Mouse (Mus musculus): ENCODE measurements around the gene Ovgp1.

Gene Ovgp1

DNA sequence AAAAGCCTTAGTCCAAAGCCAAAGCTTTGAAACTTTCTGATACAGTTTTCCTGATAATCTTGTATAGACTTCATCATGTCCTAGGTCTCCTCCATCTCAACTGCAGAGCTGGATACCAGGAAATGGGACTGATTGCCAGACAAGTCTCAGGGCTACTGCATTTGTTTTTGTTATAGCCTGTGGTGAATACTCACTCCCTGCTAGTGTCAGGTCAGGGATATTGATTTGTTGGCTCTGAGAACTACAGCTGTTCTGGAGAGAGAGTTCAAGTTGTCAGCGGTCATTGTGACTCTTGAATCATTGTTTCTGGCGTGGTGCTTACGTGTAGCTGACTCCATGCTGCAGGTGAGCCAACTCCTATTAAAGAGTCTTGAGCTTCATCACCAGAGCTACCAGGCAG is at the start of gene Ovgp1:
Gene Ovgp1, plus strand, starts transcription at position 301 of the 400 bp plus-strand sequence.
- in situ Hi-C loops (cut with MboI, MseI): no loop called here

DNA sequence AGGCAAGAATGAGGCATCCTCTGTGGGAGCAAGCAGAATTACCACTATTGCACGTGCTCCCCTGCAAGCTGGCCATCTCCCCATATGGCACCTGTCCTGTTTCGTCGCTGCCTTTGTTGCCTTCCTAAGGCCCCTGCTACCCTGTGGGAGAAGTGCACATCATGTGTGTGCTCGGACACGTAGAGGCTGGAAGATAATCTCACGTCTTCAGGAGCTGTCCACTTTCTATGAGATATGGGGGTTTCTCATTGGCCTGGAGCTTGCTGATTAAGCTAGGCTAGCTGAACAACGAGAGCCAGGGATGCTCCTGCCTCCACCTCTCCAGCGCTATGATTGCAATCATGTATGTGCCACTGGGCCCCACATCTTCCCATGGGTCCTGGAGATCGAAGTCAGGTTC is 48.9 kb upstream of the Ovgp1 start:
- in situ Hi-C loops (cut with MboI, MseI): no loop called here

DNA sequence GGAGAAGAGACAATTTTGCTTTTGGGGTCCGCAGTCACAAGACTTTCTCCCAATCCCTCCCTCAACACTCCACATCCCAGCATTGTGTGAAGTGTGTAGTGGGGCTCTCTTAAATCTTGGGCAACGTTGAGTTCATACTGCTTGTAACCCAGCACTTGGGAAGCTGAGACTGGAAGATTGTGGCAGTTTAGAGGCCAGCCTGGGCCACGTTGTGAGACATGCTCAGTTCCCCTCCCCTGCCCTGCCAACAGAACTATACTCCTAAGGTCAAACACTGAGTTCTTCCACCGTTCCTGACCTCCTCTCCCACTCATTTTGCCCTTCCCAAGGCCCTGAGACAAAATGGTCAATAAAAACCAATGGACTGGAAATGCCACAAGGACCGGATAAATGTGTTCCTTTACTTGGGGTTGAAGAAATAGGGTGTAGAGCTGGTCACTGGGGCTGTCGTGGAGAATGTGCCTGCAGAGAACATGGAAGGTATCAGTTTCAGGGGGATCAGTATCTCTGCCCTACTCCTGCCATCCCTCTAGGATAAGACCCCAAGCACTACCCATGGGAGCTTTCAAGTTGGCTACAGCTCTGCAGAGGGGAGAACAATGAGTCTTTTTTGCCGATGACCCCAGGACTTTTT is 45.8 kb upstream of the Ovgp1 start:
- in situ Hi-C loops (cut with MboI, MseI): no loop called here

DNA sequence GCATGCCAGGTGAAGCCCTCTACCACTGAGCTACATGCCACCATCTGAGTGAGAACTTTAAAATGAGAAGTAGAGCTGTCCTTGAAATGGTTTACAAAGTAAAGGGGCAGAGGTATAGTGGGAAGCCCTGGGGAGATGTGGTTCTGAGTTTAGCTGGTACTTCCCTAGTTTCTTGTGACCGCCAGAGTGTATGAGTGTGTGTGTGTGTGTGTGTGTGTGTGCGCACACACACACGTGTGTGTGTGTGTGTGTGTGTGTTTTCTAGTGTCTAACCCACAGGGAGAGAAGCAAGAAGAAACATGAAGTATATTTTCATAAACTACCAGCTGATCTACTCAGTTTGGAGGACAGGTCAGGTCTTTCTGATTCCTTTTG is 45.3 kb upstream of the Ovgp1 start:
- in situ Hi-C loops (cut with MboI, MseI): no loop called here

DNA sequence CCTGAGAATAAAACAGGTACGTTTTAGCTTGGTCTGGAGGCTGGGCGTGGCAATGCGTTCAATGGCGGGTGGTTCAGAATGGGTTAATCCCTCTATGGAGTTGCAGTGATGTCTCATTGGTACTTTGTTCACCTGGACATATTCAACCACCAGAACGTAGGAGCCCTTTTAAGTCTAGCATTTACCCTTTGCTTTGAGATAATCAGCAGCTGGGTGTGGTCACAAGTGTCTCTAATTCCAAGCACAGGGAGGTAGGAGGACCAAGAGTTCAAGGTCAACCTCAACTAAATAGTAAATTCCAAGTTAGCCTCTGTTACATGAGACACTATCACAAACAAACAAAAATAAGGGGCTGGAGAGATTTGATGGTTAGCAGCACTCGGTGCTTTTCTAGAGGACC is 44.7 kb upstream of the Ovgp1 start:
- in situ Hi-C loops (cut with MboI, MseI): no loop called here

DNA sequence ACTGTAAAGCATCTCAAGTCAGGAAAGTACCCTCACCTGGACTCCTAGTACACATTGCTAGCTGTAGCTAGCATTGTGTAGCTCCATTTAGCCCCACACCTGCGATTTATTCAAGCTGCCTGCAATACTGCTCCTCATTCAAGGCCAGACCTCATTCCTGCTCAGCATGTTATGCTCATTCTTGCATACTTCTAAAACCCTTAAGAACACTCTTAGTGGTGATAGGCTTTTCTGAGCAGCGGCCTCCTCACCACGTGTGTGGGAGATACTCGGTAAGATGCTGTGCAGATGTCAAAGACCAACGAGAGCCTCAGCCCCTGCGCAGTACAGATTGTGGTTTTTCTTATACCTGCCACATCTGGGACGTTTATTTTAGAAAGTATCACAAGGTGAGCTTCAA is 43.7 kb upstream of the Ovgp1 start:
- in situ Hi-C loops (cut with MboI, MseI): no loop called here

DNA sequence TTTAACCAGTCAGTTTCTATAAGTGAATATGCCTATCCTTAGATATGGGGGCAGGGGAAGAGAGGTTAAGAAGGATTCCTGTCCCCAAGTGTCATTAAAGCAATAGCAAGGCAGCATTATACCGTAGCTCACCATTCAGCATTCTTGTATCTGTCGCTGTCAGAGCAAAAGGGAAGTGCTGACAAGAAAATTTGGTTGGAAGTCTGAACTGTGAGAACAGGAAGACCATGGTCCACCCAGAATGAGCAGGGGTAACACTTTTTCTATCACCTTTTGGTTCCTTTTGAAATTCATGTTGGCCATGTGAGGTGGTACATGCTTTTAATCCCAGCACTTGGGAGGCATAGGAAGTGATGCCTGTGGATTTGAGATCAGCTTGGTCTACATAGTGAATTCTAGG is 42.4 kb upstream of the Ovgp1 start:
- in situ Hi-C loops (cut with MboI, MseI): no loop called here

DNA sequence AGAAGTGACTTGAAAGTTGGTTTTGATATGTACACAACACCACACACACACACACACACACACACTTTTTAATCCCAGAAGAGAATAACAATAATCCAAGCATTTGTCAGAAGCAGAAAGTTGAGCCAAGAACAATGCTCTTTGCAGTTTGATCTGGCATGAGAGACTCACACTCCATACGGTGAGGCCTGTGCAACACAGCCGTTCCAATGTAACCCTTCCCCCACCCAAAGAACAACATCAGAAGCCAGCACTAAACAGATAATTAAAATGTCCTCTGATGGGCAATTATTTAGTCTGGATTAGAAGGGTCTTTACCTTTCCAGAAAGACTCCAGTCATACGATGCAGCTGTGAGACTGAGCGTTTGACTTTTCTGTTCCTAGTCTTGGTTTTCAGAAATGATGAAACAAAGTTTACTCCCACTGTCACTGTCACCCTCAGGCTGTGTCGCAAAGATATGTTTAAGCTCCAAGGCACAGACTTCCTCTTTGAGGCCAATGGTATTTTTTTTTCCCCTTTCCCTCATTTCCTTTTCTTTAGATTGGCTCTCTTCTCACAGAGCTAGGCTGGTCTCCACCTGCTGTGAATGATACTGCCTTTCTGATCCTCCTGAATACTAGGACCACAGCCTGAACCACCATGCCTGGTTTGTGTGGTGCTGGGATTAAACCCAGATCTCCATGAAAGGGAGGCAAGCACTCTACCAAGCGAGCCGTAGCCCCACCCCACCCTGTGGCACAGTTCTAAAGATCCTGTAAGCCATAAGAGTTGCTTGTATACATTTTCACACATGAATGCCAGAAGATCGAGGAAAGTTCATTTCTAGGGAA is 41.1 kb upstream of the Ovgp1 start, which contains the start of gene I830077J02Rik:
Gene I830077J02Rik, minus strand, starts transcription at position 425 of the 832 bp plus-strand sequence.
- in situ Hi-C loops (cut with MboI, MseI): no loop called here

DNA sequence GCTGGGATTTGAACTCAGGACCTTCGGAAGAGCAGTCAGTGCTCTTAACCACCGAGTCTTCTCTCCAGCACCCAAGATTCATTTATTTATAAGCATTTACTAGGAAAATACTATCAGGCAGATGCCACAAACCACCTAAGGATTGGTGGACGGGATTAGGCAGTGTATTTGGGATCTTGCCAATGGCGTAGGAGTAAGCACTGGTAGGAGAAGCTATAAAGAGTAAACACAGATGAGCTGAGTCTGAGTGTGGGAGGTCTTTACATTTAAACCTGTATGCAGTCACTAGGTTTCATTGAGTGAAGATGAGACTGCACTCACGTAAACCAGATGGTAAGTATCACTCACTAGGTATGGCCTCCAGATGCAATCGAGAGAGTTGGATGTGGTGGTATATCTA is 39.6 kb upstream of the Ovgp1 start:
- in situ Hi-C loops (cut with MboI, MseI): no loop called here

DNA sequence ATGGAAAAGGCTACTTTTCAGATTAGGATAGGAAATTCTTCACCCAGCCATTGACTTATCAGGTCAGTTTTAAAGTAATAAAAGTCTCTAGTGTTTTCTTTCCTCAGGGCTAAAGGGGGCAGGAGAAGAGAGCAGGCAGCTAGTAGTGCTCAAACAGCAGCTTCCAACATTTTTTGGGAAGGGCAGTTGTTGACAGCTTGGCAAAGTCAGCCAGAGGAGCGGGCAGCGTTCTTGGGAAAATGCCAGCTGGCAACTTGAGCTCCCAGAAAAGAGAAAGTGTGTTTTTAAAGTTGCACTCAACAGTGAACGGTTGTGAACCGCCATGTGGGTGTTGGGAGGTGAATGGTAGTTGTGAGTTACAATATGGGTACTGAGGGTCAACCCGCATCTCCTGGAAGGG is 38.5 kb upstream of the Ovgp1 start:
- in situ Hi-C loops (cut with MboI, MseI): no loop called here

DNA sequence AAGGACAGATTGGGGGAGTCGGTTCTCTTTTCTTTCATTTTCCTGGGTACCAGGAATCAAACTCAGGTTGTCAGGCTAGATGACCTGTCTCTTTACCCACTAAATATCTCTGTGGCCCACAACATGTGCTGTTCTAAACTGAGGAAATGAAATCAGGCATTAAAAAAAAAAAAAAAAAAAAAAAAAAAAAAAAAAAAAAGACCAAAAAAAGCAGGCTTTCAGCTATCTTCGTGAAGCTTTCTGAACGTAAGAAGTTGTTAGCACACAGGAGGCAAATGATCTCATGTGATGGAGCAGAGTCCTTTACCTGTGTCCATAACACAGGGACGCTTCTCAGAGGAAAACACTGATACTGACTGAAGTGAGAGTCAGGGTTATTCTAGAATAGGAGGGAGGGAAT is 37.4 kb upstream of the Ovgp1 start:
- in situ Hi-C loops (cut with MboI, MseI): no loop called here

DNA sequence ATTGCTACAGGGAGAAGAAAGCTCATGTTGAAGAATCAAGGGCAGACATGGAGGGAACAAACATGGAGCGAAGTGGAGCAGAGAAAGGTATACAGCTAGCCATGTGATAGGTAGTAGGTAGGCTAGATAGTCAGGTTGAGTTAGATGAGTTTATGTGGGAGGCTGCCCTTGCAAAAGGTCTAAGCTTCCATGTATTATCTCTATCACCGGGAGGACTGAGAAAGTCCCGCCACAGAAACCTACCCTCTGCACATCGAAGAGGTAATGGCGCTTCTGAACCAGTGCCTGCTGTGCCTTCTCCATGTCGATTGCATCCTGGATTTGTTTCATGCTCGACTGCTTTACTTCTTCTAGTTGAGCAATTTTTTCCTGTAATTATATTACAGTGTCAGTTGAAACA is 22.2 kb upstream of the Ovgp1 start:
- in situ Hi-C loops (cut with MboI, MseI): no loop called here

DNA sequence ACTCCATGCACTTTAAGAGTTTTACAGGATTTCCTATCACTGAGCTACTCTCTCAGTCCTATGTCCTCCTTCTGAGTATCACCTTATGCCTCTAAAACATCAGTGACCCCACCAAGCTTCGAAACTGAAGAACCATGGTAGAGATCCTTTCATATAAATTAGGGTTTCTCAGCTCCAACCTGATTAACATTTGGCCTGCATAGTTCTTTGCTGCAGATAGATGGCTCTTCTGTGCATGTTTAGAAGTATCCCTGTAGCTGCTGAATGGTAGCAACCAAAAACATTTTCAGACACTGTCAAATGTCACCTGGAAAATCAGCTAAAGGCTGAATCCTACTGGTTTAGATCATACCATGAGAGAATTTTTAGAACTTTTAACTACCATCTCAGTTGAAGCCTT is 16.3 kb upstream of the Ovgp1 start:
- in situ Hi-C loops (cut with MboI, MseI): loop anchor here (5.0 kb wide), 1 partner anchor 270 kb away; the partner anchor contains the start of gene Ddx20

DNA sequence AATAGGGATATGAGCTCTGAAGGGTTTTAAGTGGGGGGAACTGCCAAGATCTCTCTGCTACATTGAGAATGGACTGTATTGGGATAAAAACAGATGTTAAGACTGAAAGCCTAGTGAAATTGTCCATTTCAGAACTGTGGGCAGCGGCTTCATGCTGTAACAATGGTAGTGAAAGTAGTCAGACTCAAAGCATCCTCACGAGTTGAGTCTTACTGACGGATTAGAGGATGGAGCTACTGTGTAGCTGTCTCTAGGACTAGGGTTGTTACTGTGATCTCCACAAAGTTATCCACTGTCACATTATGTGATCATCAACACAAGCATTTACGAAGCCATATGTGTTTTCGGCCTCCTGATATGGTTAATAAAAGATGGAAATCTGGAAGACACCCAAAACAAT is 15.3 kb upstream of the Ovgp1 start:
- in situ Hi-C loops (cut with MboI, MseI): loop anchor here (5.0 kb wide), 1 partner anchor 271 kb away; the partner anchor contains the start of gene Ddx20

DNA sequence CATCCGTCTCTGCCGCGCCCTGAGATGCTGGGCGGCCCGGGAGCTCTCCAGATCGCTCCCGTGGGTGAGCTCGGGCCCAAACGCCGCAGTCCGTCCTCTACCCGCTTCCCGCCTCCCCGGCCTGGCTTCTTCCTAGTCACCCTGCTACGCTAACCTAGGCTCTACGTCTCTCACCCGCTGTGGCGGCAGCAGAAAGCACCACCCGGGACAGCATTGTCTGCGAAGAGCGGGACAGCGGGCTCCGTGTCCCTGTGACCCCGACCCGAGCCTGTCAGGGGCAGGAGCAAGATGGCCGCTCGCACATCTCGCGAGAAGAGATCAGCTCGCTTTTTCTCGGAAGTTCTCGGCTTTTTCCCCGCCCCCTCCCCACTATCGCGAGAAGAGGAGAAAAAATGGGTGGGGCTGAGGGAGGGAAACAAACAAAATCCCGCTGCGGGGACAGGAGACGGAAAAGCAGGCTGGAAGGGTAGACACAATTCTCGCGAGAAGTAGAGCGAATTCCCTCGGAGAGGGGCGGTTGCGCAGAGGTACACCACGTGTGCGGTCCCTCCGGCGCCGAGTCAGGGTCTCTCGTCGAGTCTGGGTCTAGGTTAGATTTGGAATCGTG is 14.4 kb upstream of the Ovgp1 start, which contains the start of gene Wdr77:
Gene Wdr77, plus strand, starts transcription at position 396 of the 607 bp plus-strand sequence.
- in situ Hi-C loops (cut with MboI, MseI): loop anchor here (5.0 kb wide), 1 partner anchor 272 kb away; the partner anchor contains the start of gene Ddx20

DNA sequence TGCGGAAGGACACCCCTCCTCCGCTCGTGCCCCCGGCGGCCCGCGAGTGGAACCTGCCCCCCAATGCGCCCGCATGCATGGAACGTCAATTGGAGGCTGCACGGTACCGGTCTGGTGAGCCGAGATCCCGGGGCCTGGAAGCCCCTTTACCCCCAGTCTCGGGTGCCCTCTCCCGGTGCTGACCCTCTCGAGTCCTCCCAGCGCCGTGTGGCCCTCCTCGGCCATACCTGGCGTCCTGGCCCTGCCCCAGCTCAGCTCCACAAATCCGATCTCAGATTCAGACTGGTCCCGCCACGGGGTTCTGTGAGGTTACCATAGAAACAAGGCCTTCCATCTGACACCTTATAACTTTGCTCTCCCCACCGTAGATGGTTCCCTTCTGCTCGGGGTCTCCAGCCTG is 13.9 kb upstream of the Ovgp1 start:
- in situ Hi-C loops (cut with MboI, MseI): loop anchor here (5.0 kb wide), 1 partner anchor 272 kb away; the partner anchor contains the start of gene Ddx20

DNA sequence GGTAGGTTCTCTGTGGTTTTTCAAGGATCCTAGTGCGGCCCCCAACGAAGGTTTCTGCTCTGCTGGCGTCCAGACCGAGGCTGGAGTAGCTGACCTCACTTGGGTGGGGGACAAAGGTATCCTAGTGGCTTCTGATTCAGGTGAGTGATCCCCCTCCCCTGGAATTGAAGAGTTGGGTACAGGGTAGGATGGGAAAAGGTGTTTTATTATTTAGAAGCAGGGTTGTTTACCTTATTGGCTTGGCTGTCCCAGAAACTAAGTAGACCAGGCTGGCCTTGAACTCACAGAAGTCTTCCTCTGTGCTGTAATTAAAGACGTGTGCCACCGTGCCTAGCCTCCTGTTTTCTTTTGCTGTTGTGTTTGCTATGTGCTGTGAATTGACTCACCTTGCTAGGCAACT is 13.5 kb upstream of the Ovgp1 start, which contains the start of gene Atp5f1:
Gene Atp5f1, minus strand, starts transcription at position 101 of the 400 bp plus-strand sequence.
- in situ Hi-C loops (cut with MboI, MseI): loop anchor here (5.0 kb wide), 1 partner anchor 273 kb away; the partner anchor contains the start of gene Ddx20

DNA sequence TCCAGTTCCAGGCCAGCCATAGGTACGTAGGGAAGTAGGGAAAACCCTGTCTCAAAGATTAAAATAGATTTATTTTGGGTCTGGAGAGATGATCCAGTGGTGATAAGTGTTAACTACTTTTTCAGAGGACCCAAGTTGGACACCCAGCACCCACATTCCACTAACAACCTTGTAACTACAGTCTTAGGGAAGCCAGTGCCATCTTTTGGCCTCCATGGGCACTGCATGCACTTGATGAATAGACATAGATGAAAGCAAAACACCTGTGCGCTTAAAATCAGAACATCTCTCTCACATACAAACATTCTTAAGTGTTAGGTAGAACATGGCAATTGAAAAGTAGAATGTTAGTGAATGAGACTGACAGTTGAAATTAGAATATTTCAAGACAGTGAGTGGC is 12.8 kb upstream of the Ovgp1 start:
- in situ Hi-C loops (cut with MboI, MseI): no loop called here

DNA sequence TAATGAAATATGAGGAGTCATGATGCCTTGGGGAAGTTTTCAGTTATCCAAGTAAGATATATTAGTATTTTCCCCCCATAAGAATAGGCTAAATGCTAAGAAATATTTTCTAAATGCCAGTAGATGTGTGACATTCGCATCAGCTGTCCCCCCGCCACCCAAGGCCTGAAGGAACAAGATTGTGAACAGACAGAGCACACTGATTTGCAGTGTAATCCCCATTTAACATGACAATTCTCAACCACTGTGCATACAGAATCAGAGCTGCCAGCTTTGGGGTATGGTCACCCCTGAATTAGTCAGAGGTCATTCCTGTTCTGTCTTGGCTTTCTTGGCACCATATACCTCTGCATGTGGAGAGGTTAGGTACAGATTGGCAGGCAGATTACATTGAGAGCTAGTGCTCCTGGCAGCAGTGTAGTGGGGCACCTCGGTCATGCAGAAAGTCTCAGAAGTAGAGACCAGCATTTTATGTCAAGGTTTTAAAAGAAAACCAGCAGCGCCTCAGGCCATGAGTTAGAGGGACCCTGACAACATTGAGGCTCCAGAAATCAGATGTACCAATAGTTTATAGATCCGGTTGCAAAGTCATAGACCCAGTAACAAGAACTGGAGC is 1.6 kb upstream of the Ovgp1 start:
- in situ Hi-C loops (cut with MboI, MseI): no loop called here

DNA sequence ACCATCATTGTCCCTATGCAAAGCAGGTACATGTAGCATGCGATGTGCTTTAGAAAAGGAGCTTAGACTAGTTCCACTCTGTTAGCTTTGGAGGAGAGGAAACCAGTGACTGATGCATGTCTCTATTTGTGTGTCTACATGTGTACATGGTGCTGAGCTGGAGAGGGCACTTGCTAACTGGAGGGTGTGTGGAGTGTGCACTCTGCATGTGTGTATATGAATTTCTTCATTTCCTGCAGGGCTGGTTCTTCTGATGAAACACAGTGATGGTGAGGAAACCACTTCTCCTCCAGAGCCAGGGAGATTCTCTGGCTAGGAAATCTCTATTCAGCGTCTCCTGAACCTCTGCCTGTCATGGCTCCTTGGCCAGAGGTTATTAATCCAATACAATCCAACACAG is 663 bp downstream of the Ovgp1 start:
- in situ Hi-C loops (cut with MboI, MseI): no loop called here

DNA sequence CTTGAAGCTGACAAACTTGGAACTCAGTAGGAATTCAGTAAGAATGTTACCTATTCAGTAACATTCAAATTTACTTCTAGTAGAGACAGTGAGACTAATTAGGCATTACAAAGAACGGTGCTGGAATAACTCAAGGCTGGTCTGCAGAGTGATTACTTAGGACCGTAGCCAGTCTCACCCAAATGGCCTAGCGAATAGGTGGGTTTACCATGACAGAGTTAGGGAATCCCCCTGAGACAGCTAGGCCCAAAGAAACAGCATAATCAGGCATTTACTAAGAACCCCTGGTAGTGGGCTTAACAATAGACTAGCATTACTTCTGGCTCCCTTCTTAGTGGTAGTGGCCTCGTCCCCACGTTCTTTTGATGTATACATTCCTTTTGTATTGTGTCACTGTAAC is 16.1 kb downstream of the Ovgp1 start:
- in situ Hi-C loops (cut with MboI, MseI): loop anchor here (5.0 kb wide), 2 partner anchors 78 to 458 kb away; no protein-coding TSS in a partner anchor
